9 mouse cellular contexts compared by ENCODE assay signal in the genomic region with DNA sequence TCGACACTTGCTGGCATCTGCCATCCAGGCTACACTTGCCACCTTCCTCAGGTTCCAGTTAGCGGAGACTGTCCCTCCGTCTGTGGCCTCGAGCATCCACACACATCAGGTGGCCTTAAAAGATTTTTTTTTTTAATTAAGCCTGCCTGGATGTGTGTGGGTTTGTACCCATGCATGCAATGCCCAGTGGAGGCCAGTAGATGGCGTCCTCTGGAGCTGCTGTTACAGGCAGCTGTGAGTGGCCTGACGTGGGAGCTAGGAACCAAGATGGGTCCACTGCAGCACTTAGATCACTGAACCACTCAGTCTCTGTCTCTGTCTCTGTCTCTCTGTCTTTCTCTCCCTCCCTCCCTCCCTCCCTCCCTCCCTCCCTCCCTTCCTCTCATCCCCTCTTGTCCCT. TPM values are rescaled to one million over a fixed set of nuclear protein-coding genes. Genes with fewer than 3 reads are reported as not detected.
DNase-seq lines count a peak whose midpoint lies in the region; ATAC-seq and TF ChIP-seq lines count a peak whose summit lies in the region.
"Had no signal": no experiment of that assay in that cellular context is flagged by ENCODE, and none has a peak within 500 bp of the region (broad histone marks: within the 10 kb centered on the region; RNA-seq: fewer than 3 reads in every experiment).

No protein-coding gene starts in this region.

- no peaks in the 10 kb centered on the region for H3K27me3 ChIP-seq in forebrain, postnatal 0 days (ENCODE audit: insufficient read depth, low read length)
- H3K27me3 ChIP-seq in forebrain, embryonic 12.5 days = no peaks in the 10 kb centered on the region
- H3K27me3 ChIP-seq in midbrain, embryonic 13.5 days = no peaks in the 10 kb centered on the region
- H3K27me3 ChIP-seq in midbrain, embryonic 15.5 days (replicated peaks) = no peaks in the 10 kb centered on the region
- H3K27me3 ChIP-seq in stomach, postnatal 0 days (ENCODE audit: control insufficient read depth, insufficient read depth, low read length) = no peaks in the 10 kb centered on the region

- no peak for TF ChIP-seq POLR2A in bone marrow macrophage, adult 2 months (IDR thresholded peaks at IDR 0.05; ENCODE audit: borderline replicate concordance, low read depth, low read length)

- TF ChIP-seq CTCF in forebrain, postnatal 0 days (IDR thresholded peaks at IDR 0.05; ENCODE audit: low read depth) = peak; percentile 29; the same call in 1 of the 2 replicates
- peak; percentile 33; the same call in 1 of the 2 replicates for TF ChIP-seq CTCF in bone marrow macrophage, adult 2 months (IDR thresholded peaks at IDR 0.05; ENCODE audit: low read depth, low read length)
- TF ChIP-seq CTCF in stomach, postnatal 0 days (IDR thresholded peaks at IDR 0.05; ENCODE audit: low read depth) = peak; percentile 58

- H3K9ac ChIP-seq in forebrain, postnatal 0 days = no peak overlapping the region
- no peak overlapping the region for H3K9ac ChIP-seq in forebrain, embryonic 12.5 days
- no peak overlapping the region for H3K9ac ChIP-seq in midbrain, embryonic 13.5 days (replicated peaks)
- no peak overlapping the region for H3K9ac ChIP-seq in midbrain, embryonic 15.5 days
- no peak overlapping the region for H3K9ac ChIP-seq in stomach, postnatal 0 days (ENCODE audit: low read length)

- H3K9me3 ChIP-seq in forebrain, postnatal 0 days (ENCODE audit: low read length) = no peaks in the 10 kb centered on the region
- no peaks in the 10 kb centered on the region for H3K9me3 ChIP-seq in forebrain, embryonic 12.5 days
- H3K9me3 ChIP-seq in midbrain, embryonic 13.5 days = no peaks in the 10 kb centered on the region
- H3K9me3 ChIP-seq in midbrain, embryonic 15.5 days = no peaks in the 10 kb centered on the region
- no peaks in the 10 kb centered on the region for H3K9me3 ChIP-seq in stomach, postnatal 0 days (ENCODE audit: control insufficient read depth, low read length)

- 67% methylated on average over 6 of the region's 6 CpGs for WGBS in forebrain, postnatal 0 days
- 66% methylated on average over 6 of the region's 6 CpGs for WGBS in forebrain, embryonic 12.5 days
- 73% methylated on average over 6 of the region's 6 CpGs for WGBS in midbrain, embryonic 13.5 days
- WGBS in midbrain, embryonic 15.5 days = 76% methylated on average over 6 of the region's 6 CpGs
- 79% methylated on average over 6 of the region's 6 CpGs for WGBS in stomach, postnatal 0 days

- no peak for TF ChIP-seq EP300 in stomach, postnatal 0 days (optimal IDR thresholded peaks at IDR 0.05)

- no peak overlapping the region for H3K27ac ChIP-seq in forebrain, postnatal 0 days (ENCODE audit: low read depth, low read length)
- no peak overlapping the region for H3K27ac ChIP-seq in forebrain, embryonic 12.5 days
- H3K27ac ChIP-seq in midbrain, embryonic 13.5 days = no peak overlapping the region
- H3K27ac ChIP-seq in midbrain, embryonic 15.5 days = no peak overlapping the region
- H3K27ac ChIP-seq in bone marrow macrophage, adult 2 months (ENCODE audit: insufficient read depth, low read depth, low read length) = no peak overlapping the region
- no peak overlapping the region for H3K27ac ChIP-seq in stomach, postnatal 0 days (replicated peaks)
- H3K27ac ChIP-seq: macrophage had no signal

- no peak for DNase-seq in forebrain, postnatal 0 days
- DNase-seq in stomach, postnatal 0 days (ENCODE audit: low spot score) = no peak
- DNase-seq in ovary, postnatal 14 days (ENCODE audit: low spot score) = no peak
- no peak for DNase-seq in layer of hippocampus, adult 8-10 months (ENCODE audit: low spot score in 2 of 2)

- no peaks in the 10 kb centered on the region for H3K36me3 ChIP-seq in forebrain, postnatal 0 days (ENCODE audit: insufficient read depth)
- H3K36me3 ChIP-seq in forebrain, embryonic 12.5 days (replicated peaks) = peaks cover 2% of the 10 kb centered on the region; the same call in 1 of the 2 replicates
- H3K36me3 ChIP-seq in midbrain, embryonic 13.5 days = peaks cover 3% of the 10 kb centered on the region; the same call in 1 of the 2 replicates
- H3K36me3 ChIP-seq in midbrain, embryonic 15.5 days (replicated peaks) = no peaks in the 10 kb centered on the region
- peaks cover 4% of the 10 kb centered on the region; the same call in 1 of the 2 replicates for H3K36me3 ChIP-seq in stomach, postnatal 0 days (ENCODE audit: control insufficient read depth, insufficient read depth, low read length)

- ATAC-seq in forebrain, postnatal 0 days = no peak
- ATAC-seq in forebrain, embryonic 12.5 days (ENCODE audit: low FRiP score) = no peak
- ATAC-seq in midbrain, embryonic 13.5 days = 0 out of 2 replicates have a peak, but pooled peaks have one; percentile 9
- no peak for ATAC-seq in midbrain, embryonic 15.5 days (replicated peaks)
- ATAC-seq in stomach, postnatal 0 days (ENCODE audit: low FRiP score, low TSS enrichment) = no peak

- no peaks in the 10 kb centered on the region for H3K4me1 ChIP-seq in forebrain, postnatal 0 days (ENCODE audit: insufficient read depth)
- no peaks in the 10 kb centered on the region for H3K4me1 ChIP-seq in forebrain, embryonic 12.5 days
- H3K4me1 ChIP-seq in midbrain, embryonic 13.5 days (replicated peaks) = no peaks in the 10 kb centered on the region
- H3K4me1 ChIP-seq in midbrain, embryonic 15.5 days = no peaks in the 10 kb centered on the region
- no peaks in the 10 kb centered on the region for H3K4me1 ChIP-seq in bone marrow macrophage, adult 2 months (ENCODE audit: control insufficient read depth, insufficient read depth, low read length)
- H3K4me1 ChIP-seq in stomach, postnatal 0 days (replicated peaks; ENCODE audit: control insufficient read depth, insufficient read depth) = no peaks in the 10 kb centered on the region

- H3K4me3 ChIP-seq in forebrain, postnatal 0 days (ENCODE audit: low read depth, low read length) = no peak overlapping the region
- no peak overlapping the region for H3K4me3 ChIP-seq in forebrain, embryonic 12.5 days (replicated peaks)
- H3K4me3 ChIP-seq in midbrain, embryonic 13.5 days (replicated peaks) = no peak overlapping the region
- H3K4me3 ChIP-seq in midbrain, embryonic 15.5 days = no peak overlapping the region
- no peak overlapping the region for H3K4me3 ChIP-seq in bone marrow macrophage, adult 2 months (ENCODE audit: insufficient read depth, low read length)
- H3K4me3 ChIP-seq in stomach, postnatal 0 days (ENCODE audit: low read depth, low read length) = no peak overlapping the region

- H3K4me2 ChIP-seq in forebrain, postnatal 0 days (ENCODE audit: low read depth) = no peak overlapping the region
- H3K4me2 ChIP-seq in forebrain, embryonic 12.5 days = no peak overlapping the region
- no peak overlapping the region for H3K4me2 ChIP-seq in midbrain, embryonic 13.5 days (replicated peaks)
- H3K4me2 ChIP-seq in midbrain, embryonic 15.5 days = no peak overlapping the region
- H3K4me2 ChIP-seq in stomach, postnatal 0 days (replicated peaks; ENCODE audit: low read depth) = no peak overlapping the region

RNA-seq across cellular contexts. Expression of gene Hadh, which starts 43.8 kb away (rescaled TPM):
- 14.0 and 21.0 TPM in 2 replicates for total RNA-seq in forebrain, postnatal 0 days (2014; rRNA removed)
- polyA plus RNA-seq in forebrain, postnatal 0 days (2015; fragmentation: Nextera tagmentation; extraction: Ambion mirVana) = 30.3 and 33.0 TPM in 2 replicates
- 46.6 and 55.3 TPM in 2 replicates for polyA plus RNA-seq in forebrain, embryonic 12.5 days (2016; fragmentation: Nextera tagmentation; extraction: Ambion mirVana)
- polyA plus RNA-seq in midbrain, embryonic 13.5 days (2015; fragmentation: Nextera tagmentation; extraction: Ambion mirVana) = 30.1 and 31.6 TPM in 2 replicates
- 20.8 and 21.1 TPM in 2 replicates for polyA plus RNA-seq in midbrain, embryonic 15.5 days (2015; fragmentation: Nextera tagmentation; extraction: Ambion mirVana)
- 41.0 and 44.0 TPM in 2 replicates for polyA plus RNA-seq in bone marrow macrophage, adult 2 months (2012; ENCODE audit: insufficient read depth, insufficient read length, missing spikeins)
- 172 and 176 TPM in 2 replicates for polyA plus RNA-seq in stomach, postnatal 0 days (2015; fragmentation: Nextera tagmentation; extraction: Ambion mirVana)
- 10 to 100 TPM; 19.1 to 28.0 (median 24.6) TPM for total RNA-seq in layer of hippocampus, adult 8-10 months (2022)
